Mouse (Mus musculus) ES-Bruce4 (cell line): ENCODE data around the gene Sycp2.

Source experiments
- CTCF ChIP-seq: IDR thresholded peaks from one replicate; pipeline ENCODE4 v1.8.1; 2011; ENCODE audit warnings: low read depth, low read length
- EP300 ChIP-seq: IDR thresholded peaks from 2 replicates; pipeline ENCODE4 v1.6.1; 2011; ENCODE audit warnings: low read depth, low read length; ENCODE audit not compliant: insufficient read depth

DNA sequence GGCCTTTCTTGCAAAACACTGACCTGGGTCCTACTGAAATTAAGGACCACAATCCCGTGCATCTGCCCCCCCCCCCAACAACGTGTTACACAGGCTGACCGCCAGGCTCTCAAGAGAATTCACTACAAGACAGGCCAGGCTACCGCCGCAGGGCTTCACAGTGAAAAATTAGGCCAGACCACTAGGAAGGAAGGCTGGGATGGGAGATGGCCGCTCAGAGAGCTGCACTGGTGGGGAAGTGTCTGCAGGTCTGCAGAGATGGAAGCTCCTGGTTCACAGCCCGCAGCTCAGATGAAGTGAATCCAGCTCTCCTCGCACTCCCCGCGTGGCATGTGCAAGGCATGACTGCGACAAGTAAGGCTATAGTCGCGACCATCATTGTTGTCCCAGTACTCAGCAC lies 5.6 kb upstream of the Sycp2 start:
- TF ChIP-seq CTCF (no peak), EP300 (no peak)
